Mouse (Mus musculus) bone marrow macrophage, adult 2 months (primary cell): Measurements from ENCODE around the gene Krt8.

ENCODE experiments used
- CTCF ChIP-seq: IDR thresholded peaks from 2 replicates; pipeline ENCODE4 v1.5.1; 2012; ENCODE audit warnings: low read depth, mild to moderate bottlenecking, low read length, moderate library complexity
- POLR2A ChIP-seq: IDR thresholded peaks from 2 replicates; pipeline ENCODE4 v1.6.1; 2012; ENCODE audit warnings: mild to moderate bottlenecking, low read depth, low read length, borderline replicate concordance

DNA sequence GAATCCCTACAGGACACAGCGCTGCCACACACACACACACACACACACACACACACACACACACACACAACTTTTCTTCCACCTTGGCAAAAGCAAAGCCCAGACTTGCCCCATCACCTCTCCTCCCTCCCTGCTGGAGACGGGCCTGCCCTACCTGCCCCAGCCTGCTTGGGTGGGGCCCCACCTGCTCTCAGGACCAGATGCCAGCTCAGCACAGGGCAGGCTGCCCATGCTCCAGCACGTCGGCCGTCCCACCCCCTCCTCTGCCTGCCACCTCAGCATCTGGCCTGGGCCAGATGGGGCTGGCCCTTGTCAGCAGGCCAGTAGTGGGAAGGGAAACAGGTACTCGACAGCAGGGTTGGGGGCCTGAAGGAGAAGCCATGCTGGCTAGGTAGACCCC, 23.4 kb downstream of the Krt8 start:
- TF ChIP-seq CTCF: no peak
- no peak for TF ChIP-seq POLR2A
